Mouse (Mus musculus) kidney, adult 2 months (tissue): ENCODE data around the gene Vwa8. TPM values are rescaled to one million over a fixed set of nuclear protein-coding genes. Genes with fewer than 3 reads are reported as not detected.
A peak's percentile ranks its signal among the peaks of the same experiment; 100 is the strongest.

Experiments
- DNase-seq: peaks from one replicate; pipeline ENCODE4 v3.0.0; 2021
- H3K27ac ChIP-seq: fragments of 200-500 bp; 2 replicates; pipeline ENCODE4 v1.5.1; 2012; ENCODE audit warnings: low read depth, low read length, control low read depth, inconsistent platforms; ENCODE audit not compliant: insufficient read depth
- H3K27me3 ChIP-seq: fragments of 200-500 bp; replicated peaks from 2 replicates; pipeline ENCODE4 v1.6.1; 2012; ENCODE audit warnings: mild to moderate bottlenecking, moderate library complexity, low read length, inconsistent platforms; ENCODE audit not compliant: control insufficient read depth, insufficient read depth
- H3K36me3 ChIP-seq: fragments of 200-500 bp; 2 replicates; pipeline ENCODE4 v1.6.1; 2012; ENCODE audit warnings: mild to moderate bottlenecking, moderate library complexity, low read length, inconsistent platforms; ENCODE audit not compliant: control insufficient read depth, insufficient read depth
- H3K4me1 ChIP-seq: fragments of 200-500 bp; 2 replicates; pipeline ENCODE4 v1.6.1; 2011; ENCODE audit warnings: low read length; ENCODE audit not compliant: control insufficient read depth, insufficient read depth
- H3K4me3 ChIP-seq: fragments of 200-500 bp; 2 replicates; pipeline ENCODE4 v1.5.1; 2011; ENCODE audit warnings: mild to moderate bottlenecking, low read depth, low read length, control low read depth; ENCODE audit not compliant: insufficient read depth
- CTCF ChIP-seq: fragments of 200-500 bp; conservative IDR thresholded peaks from 2 replicates; pipeline ENCODE4 v1.5.1; 2011; ENCODE audit warnings: low read depth, mild to moderate bottlenecking, control low read depth, low read length, moderate library complexity, mixed read lengths; ENCODE audit not compliant: insufficient read depth, insufficient read length
- POLR2A ChIP-seq: fragments of 200-500 bp; IDR thresholded peaks from one replicate; pipeline ENCODE4 v1.6.1; 2011; ENCODE audit warnings: low read depth, low read length, control low read depth
- WGBS: fragments of 180-500 bp; shearing (Covaris S2); methylation state at CpG from one replicate; pipeline ENCODE4 v1.1.7; 2018; 5-methylcytosine and 5-hydroxymethylcytosine counted together
- polyA plus RNA-seq: library from polyadenylated mRNA; depleted of rRNA; stranded (reverse); fragments of >200 nt; gene quantifications from 2 replicates; pipeline ENCODE4 v1.2.3, GENCODE M21; 2012

Gene Vwa8
- polyA plus RNA-seq, 1 experiment = 78.0 TPM

DNA sequence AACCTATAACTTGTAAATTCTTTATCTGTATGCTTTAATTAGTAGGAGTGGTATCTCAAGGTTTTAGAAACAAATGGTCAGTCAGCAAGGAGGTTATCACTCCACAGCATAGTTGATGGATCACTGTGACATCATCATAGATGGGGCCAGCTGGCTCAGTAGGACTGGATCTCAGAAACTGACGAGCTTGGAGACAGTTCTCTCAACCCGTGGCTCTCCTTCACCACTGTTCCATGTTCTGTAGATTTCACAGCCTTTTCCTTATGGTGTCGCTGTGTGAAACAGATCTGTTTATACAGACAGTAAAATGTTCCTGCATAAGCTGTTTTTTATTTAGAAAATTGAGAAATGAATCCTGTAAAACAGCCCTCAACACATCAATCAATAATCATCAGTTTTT lies 2.5 kb downstream of the Vwa8 start:
- Histone ChIP-seq H3K27me3 (no peaks in the 10 kb centered on the region), H3K27ac (peak overlapping the region; percentile 11), H3K4me3 (no peak overlapping the region), H3K4me1 (peaks cover 8% of the 10 kb centered on the region), H3K36me3 (no peaks in the 10 kb centered on the region)
- 65% methylated on average over 3 of the region's 3 CpGs for WGBS
- TF ChIP-seq CTCF = no peak
- TF ChIP-seq POLR2A = no peak
- no peak for DNase-seq

- no peak overlapping the region for H3K4me3 ChIP-seq
- no peaks in the 10 kb centered on the region for H3K36me3 ChIP-seq
- peak; percentile 87 for DNase-seq
- TF ChIP-seq CTCF (no peak), POLR2A (no peak)
- 61% methylated on average over 5 of the region's 5 CpGs for WGBS
- H3K4me1 ChIP-seq = peaks cover 8% of the 10 kb centered on the region
- peak overlapping the region; percentile 82 for H3K27ac ChIP-seq
- H3K27me3 ChIP-seq = no peaks in the 10 kb centered on the region
Measured at GRCm38 (mm10) chr14:78852401-78853246, 3.8 kb downstream of the Vwa8 start.

- Histone ChIP-seq H3K27me3 (no peaks in the 10 kb centered on the region), H3K4me3 (no peak overlapping the region), H3K4me1 (peaks cover 5% of the 10 kb centered on the region), H3K27ac (no peak overlapping the region), H3K36me3 (no peaks in the 10 kb centered on the region)
- TF ChIP-seq POLR2A = no peak
- TF ChIP-seq CTCF = peak; percentile 36
- WGBS = 94% methylated on average over 5 of the region's 5 CpGs
- no peak for DNase-seq
Measured at GRCm38 (mm10) chr14:78861156-78861555, 12.3 kb downstream of the Vwa8 start.

GRCm38 (mm10) chr14:78870036-78870435 lies 21.2 kb downstream of the Vwa8 start:
- peak; percentile 32 for DNase-seq
- Histone ChIP-seq H3K27me3 (no peaks in the 10 kb centered on the region), H3K4me3 (no peak overlapping the region), H3K4me1 (no peaks in the 10 kb centered on the region), H3K27ac (no peak overlapping the region), H3K36me3 (peaks cover 11% of the 10 kb centered on the region)
- TF ChIP-seq POLR2A (no peak), CTCF (no peak)
- 59% methylated on average over 2 of the region's 2 CpGs for WGBS

DNA sequence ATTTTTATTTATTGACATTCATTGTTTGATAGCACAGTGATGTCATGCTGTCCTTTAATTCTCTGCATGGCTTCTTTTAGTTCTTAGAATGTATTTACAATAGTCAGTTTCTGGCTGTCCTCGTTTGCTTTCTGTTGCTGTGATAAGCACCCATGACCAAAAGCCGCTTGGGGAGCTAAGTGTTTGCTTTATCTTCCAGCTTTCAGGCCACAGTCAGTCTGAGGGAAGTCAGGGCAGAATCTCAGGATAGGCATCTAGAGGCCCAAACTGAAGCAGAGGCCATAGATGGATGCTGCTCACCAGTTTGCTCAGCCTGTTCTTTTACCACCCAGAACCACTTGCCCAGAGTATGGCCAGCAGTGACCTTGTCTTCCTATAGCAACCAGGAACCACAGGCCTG lies 28.3 kb downstream of the Vwa8 start:
- Histone ChIP-seq H3K27ac (no peak overlapping the region), H3K4me1 (no peaks in the 10 kb centered on the region), H3K27me3 (no peaks in the 10 kb centered on the region), H3K4me3 (no peak overlapping the region), H3K36me3 (peaks cover 3% of the 10 kb centered on the region)
- 90% methylated on average over 2 of the region's 2 CpGs for WGBS
- DNase-seq = no peak
- TF ChIP-seq CTCF = no peak
- no peak for TF ChIP-seq POLR2A

DNA sequence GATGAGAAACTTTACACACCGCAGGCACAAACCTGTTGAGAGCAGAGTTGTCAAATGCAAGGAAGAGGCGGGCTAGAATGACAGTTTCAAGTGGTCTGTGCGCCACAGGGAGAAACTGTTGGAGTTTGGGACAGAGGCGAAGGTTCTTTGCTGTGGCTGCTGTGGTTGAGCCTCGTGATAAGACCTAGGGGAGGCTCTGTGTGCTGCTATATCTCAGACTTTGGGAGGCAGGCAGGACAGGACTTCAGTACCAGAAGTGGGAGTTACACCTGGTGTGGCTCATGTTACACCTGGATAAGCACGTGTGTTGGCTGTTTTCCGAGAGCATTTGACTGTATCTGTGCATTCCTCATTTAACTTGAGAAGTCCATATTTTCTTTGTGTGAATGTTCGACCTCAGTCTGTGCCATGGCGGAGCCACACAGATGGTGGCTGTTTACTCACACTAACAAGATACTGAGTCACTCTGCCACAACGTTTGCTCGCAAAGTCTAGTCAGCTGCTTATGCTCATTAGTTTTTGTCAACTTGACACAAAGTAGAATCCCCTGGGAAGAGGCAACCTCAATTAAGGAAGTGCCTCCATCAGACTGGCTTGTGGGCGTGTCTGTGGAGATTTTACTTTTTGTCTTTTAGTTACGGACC lies 29.7 kb downstream of the Vwa8 start:
- Histone ChIP-seq H3K27me3 (no peaks in the 10 kb centered on the region), H3K4me3 (no peak overlapping the region), H3K4me1 (no peaks in the 10 kb centered on the region), H3K27ac (no peak overlapping the region), H3K36me3 (no peaks in the 10 kb centered on the region)
- TF ChIP-seq POLR2A (no peak), CTCF (no peak)
- no peak for DNase-seq
- WGBS = 70% methylated on average over 13 of the region's 13 CpGs

- WGBS = 92% methylated on average over 4 of the region's 4 CpGs
- Histone ChIP-seq H3K4me3 (no peak overlapping the region), H3K27me3 (no peaks in the 10 kb centered on the region), H3K27ac (no peak overlapping the region), H3K4me1 (no peaks in the 10 kb centered on the region), H3K36me3 (no peaks in the 10 kb centered on the region)
- TF ChIP-seq CTCF (no peak), POLR2A (no peak)
- no peak for DNase-seq
Measured at GRCm38 (mm10) chr14:78880879-78881278, 32.0 kb downstream of the Vwa8 start.
